Mouse (Mus musculus) embryo, embryonic 10.5 days (tissue): Measurements from ENCODE around the gene Rbm41.

Source experiments
- DNase-seq: peaks from one replicate; pipeline ENCODE4 v3.0.0-alpha.2; 2015; ENCODE audit warnings: low spot score

Rbm41 gene

DNA sequence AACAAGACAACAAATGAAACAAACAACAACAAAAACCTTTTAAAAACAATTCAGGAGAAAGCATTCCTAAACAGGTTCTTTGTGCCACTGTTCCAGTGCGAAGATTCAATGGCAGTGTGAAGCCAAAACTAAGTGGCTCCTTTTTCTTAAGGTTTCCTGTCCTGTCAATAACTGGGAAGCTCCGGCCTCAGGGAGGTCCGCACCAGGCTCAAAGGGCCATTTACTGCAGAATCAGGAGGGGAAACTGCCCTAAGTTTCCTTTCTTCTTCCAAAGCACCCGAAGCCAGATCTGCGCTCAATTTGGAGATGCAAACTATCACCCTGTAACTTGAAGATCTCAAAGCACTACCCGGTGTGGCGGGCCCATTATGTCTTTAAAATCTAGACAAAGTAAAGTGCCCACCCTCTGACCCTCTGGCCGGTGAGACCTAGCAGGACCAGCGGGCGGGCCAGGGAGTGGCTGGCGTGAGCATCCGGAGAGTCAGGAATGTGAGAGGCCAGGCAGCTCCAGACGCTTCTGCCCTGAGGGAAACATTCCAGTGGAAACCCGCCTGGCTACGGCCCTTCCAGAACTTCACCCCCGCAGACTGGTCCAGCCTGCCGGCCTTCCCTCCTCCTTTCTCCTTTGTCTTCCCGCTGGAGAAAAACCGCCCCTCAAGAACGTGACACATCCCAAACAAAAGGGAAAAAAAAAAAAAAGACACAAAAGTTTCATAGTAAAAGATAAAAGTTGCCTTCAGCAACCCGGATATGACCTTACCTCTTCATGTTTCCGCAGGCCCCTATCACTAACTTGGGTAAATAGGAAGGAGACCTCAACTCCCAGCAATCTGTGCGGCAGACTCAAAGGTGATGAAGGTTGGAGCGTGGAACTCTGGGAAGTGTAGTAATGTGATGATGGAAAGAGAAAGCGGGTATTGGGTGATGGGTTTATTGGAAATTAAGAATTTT, at the start of gene Rbm41:
Gene Rbm41 (minus strand): TSS at position 856 of the 951 bp plus-strand sequence.
- peak; percentile 77 for DNase-seq

DNA sequence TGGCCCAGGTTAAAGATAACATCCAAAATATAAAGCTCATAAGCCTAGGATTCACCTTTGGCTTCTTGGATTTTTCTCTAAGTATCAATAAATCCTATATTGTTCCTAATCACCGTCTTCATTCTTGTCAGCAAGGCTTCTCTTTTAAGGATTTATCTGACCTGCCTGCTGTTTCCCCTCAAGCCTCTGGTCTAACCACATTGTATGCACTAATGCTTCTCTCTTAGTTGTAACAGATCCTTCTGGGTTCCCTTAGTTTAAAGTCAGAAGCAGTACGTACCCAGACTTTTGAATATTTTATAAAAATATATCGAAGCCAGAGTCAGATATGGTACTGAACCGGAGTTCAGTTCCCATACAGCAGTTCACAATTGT, 283 bp upstream of the Rbm41 start:
- DNase-seq, result no peak

DNA sequence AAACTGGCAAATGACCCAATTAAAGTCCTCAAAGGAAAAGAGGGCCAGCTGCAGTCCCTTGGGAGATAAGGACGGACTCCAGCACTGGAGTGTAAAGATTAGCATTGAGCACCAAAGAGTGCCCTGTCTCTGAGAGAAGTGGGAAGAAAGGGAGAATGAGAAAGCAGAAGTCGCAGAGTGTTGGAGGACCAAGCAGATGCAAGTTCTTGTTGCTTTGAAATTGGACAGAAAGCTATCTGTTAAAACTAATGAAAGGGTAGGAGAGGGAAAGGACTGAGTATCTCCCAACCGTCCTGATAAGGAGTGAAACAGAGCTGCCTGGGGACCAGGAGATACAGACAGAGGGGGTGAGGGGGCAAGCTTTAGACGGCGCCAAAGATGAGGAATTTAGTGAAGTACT, 16.3 kb downstream of the Rbm41 start:
- no peak for DNase-seq

DNA sequence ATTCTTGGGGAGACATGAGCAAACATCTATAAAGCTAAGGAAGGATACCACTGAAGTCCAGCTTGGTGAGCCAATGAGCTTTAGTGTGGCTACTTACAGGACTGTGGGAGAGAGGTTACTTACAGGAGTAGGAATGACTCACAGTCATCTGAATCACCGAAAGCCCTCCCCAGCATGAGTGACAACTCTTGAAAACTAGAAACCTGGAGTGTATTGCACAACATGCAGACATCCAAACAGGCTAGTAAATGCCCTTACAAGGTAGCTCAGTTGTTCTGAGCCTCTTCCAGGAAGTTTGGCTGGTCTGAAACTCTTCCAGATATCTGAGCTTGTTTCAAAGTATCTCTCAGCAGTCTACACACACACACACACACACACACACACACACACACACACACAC, 64.9 kb downstream of the Rbm41 start:
- no peak for DNase-seq

DNA sequence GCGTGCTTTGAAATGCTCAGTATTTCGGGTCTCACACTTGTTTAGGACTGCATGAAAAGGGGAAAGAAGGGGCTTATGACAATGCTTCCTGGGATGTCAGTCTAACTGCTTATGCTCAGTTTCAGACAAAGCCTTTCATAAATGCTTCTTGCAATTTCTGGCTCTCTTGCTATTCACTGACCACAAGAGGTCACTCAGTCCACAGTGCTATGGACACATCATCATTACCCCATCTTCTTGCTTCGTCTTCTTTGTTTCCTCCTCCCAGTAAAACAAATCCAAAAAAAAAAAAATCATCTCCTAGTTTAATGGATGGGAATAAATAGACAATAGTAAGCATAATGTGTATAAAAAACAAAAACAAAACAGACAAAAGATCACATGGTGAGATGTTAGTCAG, 65.9 kb downstream of the Rbm41 start:
- peak; percentile 5 for DNase-seq

DNA sequence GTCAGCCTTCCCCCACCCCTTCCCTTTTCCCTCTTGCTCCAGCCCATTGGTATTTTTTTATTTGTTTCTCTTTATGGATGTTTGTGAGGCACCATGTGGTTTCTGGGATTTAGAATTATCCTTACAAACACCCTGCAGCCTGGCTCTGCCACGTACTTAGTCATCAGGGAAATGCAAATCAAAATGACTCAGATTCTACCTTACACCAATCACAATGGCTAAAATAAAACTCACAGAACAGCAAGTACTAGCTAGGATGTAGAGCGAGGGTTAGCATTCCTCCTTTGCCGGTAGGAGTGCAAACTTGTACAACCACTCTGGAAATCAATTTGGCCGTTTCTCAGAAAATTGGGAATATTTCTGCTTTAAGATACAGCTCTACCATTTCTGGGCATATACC, 77.8 kb downstream of the Rbm41 start:
- DNase-seq, result no peak

DNA sequence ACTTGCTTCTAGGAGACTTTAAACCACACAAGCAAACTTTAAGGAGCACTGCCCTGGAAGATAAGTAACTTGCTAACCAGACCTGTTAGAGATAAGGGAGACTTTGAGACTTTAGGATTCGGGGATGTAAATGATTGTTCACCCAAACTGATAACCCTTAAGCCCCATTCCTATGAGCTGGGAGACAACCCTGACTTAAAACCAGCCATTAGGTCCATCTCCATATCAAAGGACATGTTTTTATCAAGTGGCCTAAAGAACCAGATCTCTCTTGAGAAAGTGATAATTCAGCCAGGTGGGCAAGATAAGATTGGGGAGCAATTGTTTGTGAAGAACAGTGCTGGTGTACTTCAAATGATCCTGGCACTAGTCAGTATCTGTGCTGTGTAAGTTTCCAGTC, 107.0 kb downstream of the Rbm41 start:
- DNase-seq, result no peak

DNA sequence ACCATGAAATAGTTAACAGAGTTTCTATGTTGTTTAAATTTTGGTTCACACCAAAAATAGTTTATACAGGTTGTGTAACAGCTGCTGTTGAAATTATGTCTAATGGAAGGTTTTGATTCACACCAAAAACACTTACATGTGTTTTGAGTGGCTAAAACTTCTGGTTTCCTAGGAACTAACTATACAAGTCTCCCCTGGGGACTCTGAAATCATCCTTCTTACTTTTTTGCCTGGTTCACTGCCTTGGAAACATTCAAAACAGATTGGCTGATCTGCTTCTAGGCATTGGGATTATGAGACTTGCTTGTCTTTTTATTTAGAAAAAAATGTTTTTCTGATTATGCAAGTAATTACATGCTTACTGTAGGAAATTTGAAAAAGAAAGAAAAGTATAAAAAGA, 115.2 kb downstream of the Rbm41 start:
- no peak for DNase-seq

DNA sequence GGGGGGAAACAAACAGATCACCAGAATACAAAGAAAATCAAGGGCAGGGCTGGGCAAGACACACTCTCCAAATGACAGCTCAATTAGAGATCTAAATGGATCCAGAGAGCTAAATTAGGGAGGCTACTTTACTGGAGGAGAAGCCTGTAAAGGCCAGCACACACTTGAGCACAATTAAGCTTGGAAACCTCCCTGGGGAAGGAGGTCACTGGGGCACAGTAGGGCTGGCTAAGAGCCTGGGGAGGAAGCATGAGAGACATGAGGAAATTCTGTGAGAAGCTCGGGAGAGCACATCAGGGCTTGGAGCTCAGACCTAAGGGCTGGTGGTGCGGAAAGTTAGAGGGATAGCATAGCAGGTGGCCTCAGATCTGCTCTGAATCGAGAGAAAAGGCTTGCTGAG, 120.5 kb downstream of the Rbm41 start:
- DNase-seq, result peak; percentile 2

DNA sequence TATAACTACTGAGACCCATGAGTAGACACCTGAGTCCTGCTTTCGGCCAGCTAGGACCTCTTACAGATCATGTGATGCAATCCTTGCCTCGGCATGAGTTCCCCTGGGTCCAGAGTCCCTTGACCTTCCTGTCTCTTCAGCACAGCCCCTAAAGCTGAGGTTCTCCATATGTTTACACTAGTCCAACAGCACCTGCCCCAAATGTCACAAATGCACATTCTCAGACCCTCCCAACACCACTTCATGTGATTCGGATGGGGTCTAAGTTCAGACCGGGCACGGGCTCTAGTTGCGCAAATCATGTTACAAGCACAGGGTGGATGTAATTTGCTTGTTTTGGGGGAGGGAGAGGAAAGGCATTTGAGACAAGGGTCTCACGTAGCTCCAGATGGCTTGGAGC, 121.3 kb downstream of the Rbm41 start:
- DNase-seq, result no peak

DNA sequence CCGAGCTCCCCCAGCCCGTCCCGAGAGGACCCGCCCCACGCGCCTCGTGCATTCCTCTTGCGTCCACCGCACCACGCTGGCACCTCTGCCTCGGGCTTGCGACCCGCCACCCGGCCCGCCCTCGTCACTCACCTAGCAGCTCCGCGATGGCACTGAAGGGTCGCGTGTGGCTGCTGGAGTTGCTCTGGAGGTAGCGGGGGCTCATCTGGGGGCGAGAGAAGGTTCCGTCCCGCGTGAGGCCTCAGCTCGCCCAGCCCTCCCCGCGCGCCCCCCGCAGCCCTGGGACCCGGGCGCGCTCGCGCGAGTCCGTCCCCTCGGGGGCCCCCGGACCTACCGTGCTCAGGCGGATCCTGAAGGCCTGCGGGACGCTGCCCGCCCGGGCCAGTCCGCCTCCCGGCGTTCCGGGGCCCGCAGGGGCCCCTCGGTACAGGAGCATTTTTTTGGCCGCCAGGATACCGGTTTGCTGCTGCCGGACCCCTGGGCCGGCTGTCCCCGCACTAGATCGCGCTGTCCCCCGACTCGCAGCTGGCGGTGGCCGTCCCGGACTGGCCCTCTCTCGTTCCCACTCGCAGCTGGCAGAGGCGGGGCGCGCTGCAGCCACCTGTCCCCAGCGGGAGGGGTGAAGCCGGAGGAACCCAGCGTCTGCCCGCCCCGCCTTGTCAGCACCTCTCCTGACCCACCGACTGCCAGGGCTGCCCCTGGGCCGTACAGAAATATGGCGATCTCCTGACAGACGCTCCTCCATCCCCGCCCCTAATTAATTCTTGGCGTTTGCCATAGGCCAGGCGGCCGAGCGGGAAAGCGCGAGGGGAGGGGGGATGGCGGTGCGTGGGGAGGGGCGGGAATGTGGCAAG, 127.2 kb downstream of the Rbm41 start, which contains the start of gene Morc4:
Gene Morc4 (minus strand): TSS at position 740 of the 854 bp plus-strand sequence.
- DNase-seq, result peak; percentile 78

DNA sequence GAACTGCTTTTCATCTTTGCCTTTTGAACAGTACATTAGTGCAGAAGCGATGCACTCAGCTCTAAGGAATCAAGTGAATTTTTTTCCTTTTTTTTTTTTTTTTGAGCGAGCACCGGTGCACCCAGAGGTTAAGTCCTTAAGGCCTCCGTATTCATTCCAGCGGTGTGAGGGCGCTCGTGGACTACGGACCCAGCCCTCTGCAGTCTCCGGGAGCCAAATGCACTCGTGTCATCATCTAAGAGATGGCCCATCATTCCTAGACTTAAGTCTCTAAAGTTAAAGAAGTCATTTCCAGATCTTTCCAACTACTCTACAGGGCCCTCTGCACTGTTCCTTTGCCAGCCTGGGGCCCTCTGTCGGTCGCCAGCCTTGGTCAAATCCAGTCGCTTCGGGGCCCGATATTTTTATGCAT, 128.1 kb downstream of the Rbm41 start:
- peak; percentile 47 for DNase-seq

DNA sequence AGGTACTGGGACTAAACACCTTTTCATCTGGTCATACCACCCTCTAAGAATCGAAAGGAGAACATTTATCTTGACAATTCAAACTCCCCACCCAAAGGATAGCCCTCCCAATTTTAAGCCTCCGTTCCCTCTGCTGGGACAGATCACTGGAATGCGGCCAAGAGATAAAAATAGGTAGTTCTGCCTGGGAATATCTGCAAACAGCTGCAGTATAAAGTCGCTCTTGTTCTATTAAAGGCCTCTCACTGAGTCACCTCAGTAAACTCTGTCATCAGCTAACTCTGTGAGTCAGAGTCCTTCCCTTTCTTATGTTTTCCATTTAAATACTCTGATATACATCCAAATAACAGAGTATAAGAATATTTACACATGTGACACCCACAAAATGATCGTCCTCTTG, 139.0 kb downstream of the Rbm41 start:
- no peak for DNase-seq

DNA sequence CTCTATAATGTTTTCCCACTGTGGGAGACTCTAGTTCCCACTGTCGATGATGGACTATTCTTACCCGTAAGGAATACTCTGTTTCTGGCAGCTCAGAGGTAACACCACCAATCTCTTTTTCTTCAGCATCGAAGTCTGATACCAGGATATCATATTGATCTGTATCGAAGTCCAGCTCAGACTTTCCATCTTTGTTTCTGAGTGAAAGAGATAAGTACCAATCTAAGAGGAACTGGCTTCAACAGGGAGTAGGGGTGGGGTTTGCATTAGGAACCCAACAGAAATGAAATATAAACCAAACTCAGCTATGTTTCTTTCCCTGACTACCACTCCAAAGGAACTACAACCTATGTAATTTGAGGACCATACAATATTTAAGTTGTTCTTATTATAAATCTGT, 143.6 kb downstream of the Rbm41 start:
- no peak for DNase-seq

DNA sequence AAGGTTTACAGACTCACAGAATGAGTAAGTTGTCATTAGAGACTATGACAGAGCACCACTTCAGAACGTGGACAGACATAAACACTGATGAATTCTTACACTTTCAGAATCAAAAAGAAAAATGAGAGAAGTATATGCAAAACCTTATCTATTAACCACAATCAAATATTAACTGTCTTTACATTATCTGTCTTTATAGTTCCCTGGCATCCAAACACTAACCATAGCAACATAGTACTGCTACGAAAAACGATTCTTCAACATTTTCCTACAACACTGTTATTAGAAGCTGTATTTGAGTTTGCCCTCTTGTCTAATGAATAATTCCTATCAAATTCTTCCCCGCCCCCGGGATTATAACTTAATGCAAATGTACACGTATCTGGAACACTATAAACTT, 157.3 kb downstream of the Rbm41 start:
- no peak for DNase-seq
